Mouse (Mus musculus) inflammation-experienced regulatory T-cells, adult 6 months (primary cell): ENCODE results near the gene Syp. TPM values are rescaled to one million over a fixed set of nuclear protein-coding genes. Genes with fewer than 3 reads are reported as not detected.

Experiments
- ATAC-seq: one replicate; pipeline ENCODE4 v1.8.0; 2017
- polyA plus RNA-seq, 3 experiments: library from polyadenylated mRNA; unstranded; fragments of 100-300 nt; shearing (Covaris generic); gene quantifications; one replicate each; pipeline ENCODE4 v1.2.1; 2017

The Syp gene
- polyA plus RNA-seq, 3 experiments from 2014 or later: 1.8 to 7.0 (median 7.0) TPM

- ATAC-seq: no peak
Measured at GRCm38 (mm10) chrX:7664791-7665190, 26.5 kb downstream of the Syp start.

GRCm38 (mm10) chrX:7665739-7666502, 27.6 kb downstream of the Syp start:
- no peak for ATAC-seq

GRCm38 (mm10) chrX:7670390-7670881, 32.2 kb downstream of the Syp start:
- ATAC-seq: peak; percentile 26

- peak; percentile 20 for ATAC-seq
Measured at GRCm38 (mm10) chrX:7670921-7671623, 32.8 kb downstream of the Syp start, which contains the start of gene Plp2. Plp2 (minus strand) TSS chrX:7671390.

- ATAC-seq: no peak
Measured at GRCm38 (mm10) chrX:7672739-7673138, 34.5 kb downstream of the Syp start.

- ATAC-seq: peak; percentile 38
Measured at GRCm38 (mm10) chrX:7673578-7674281, 35.5 kb downstream of the Syp start.

GRCm38 (mm10) chrX:7674284-7675000, 36.2 kb downstream of the Syp start:
- ATAC-seq: peak; percentile 42

GRCm38 (mm10) chrX:7675001-7675380, 36.7 kb downstream of the Syp start:
- no peak for ATAC-seq

- ATAC-seq: no peak
Measured at GRCm38 (mm10) chrX:7678986-7679385, 40.7 kb downstream of the Syp start.

GRCm38 (mm10) chrX:7679405-7680056, 41.3 kb downstream of the Syp start:
- peak; percentile 93 for ATAC-seq

GRCm38 (mm10) chrX:7680057-7680412, 41.8 kb downstream of the Syp start:
- ATAC-seq: no peak

- no peak for ATAC-seq
Measured at GRCm38 (mm10) chrX:7680864-7681263, 42.6 kb downstream of the Syp start, which contains the start of gene Magix. Magix (minus strand) TSS chrX:7681251.

- ATAC-seq: no peak
Measured at GRCm38 (mm10) chrX:7688321-7688720, 50.0 kb downstream of the Syp start.

GRCm38 (mm10) chrX:7690486-7690885, 52.2 kb downstream of the Syp start:
- ATAC-seq: no peak

- ATAC-seq: peak; percentile 63
Measured at GRCm38 (mm10) chrX:7692862-7693261, 54.6 kb downstream of the Syp start.

GRCm38 (mm10) chrX:7696520-7696919, 58.2 kb downstream of the Syp start:
- ATAC-seq: no peak

GRCm38 (mm10) chrX:7696954-7697381, 58.7 kb downstream of the Syp start, which contains the start of gene Gpkow:
Gpkow (plus strand) TSS chrX:7697131.
- ATAC-seq: peak; percentile 97
